Comparison of ENCODE assay signal across 9 mouse cellular contexts in genomic region chr4:32518842-32519578, GRCm38 (mm10).
DNase-seq lines count a peak whose midpoint lies in the region; ATAC-seq and TF ChIP-seq lines count a peak whose summit lies in the region.
"Had no signal": no experiment of that assay in that cellular context is flagged by ENCODE, and none has a peak within 500 bp of the region (broad histone marks: within the 10 kb centered on the region; RNA-seq: fewer than 3 reads in every experiment).

No protein-coding gene starts in this region.

- H3K79me2 ChIP-seq in myocyte (ENCODE audit: control insufficient read depth, insufficient read depth): no peaks in the 10 kb centered on the region

- no peak overlapping the region for H3K4me3 ChIP-seq in forebrain, embryonic 12.5 days (replicated peaks)
- H3K4me3 ChIP-seq in forebrain, embryonic 11.5 days (ENCODE audit: low read depth, low read length): no peak overlapping the region
- no peak overlapping the region for H3K4me3 ChIP-seq in liver, embryonic 16.5 days (ENCODE audit: low read depth, low read length)
- H3K4me3 ChIP-seq in liver, postnatal 0 days (ENCODE audit: low read depth, low read length): no peak overlapping the region
- H3K4me3 ChIP-seq in myocyte: no peak overlapping the region

- no peaks in the 10 kb centered on the region for H3K9me3 ChIP-seq in forebrain, embryonic 12.5 days
- no peaks in the 10 kb centered on the region for H3K9me3 ChIP-seq in forebrain, embryonic 11.5 days (ENCODE audit: control insufficient read depth, low read length)
- no peaks in the 10 kb centered on the region for H3K9me3 ChIP-seq in liver, embryonic 16.5 days (replicated peaks; ENCODE audit: control insufficient read depth, low read length)
- no peaks in the 10 kb centered on the region for H3K9me3 ChIP-seq in liver, postnatal 0 days (ENCODE audit: low read length)

- no peak for DNase-seq in forebrain, embryonic 11.5 days (ENCODE audit: low spot score)
- DNase-seq in liver: no peak
- DNase-seq in liver, postnatal 0 days: no peak
- DNase-seq in T-cell, adult 2 months (ENCODE audit: low spot score): no peak
- DNase-seq in thymus, postnatal 25 days: no peak
- DNase-seq: B cell, adult 2 months had no signal

- H3K27ac ChIP-seq in forebrain, embryonic 12.5 days: 0 out of 2 replicates have a peak overlapping the region, but pooled peaks have one; percentile 32
- no peak overlapping the region for H3K27ac ChIP-seq in forebrain, embryonic 11.5 days (ENCODE audit: low read depth, low read length)
- H3K27ac ChIP-seq in liver, embryonic 16.5 days (ENCODE audit: low read length): 0 out of 2 replicates have a peak overlapping the region, but pooled peaks have one; percentile 15
- peak overlapping the region; percentile 85 for H3K27ac ChIP-seq in liver, postnatal 0 days (ENCODE audit: low read depth)

- H3K36me3 ChIP-seq in forebrain, embryonic 12.5 days (replicated peaks): no peaks in the 10 kb centered on the region
- H3K36me3 ChIP-seq in forebrain, embryonic 11.5 days (ENCODE audit: control insufficient read depth, insufficient read depth, low read length): no peaks in the 10 kb centered on the region
- no peaks in the 10 kb centered on the region for H3K36me3 ChIP-seq in liver, embryonic 16.5 days (ENCODE audit: control insufficient read depth, insufficient read depth)
- H3K36me3 ChIP-seq in liver, postnatal 0 days (replicated peaks; ENCODE audit: insufficient read depth, low read length): 0 out of 2 replicates have a peak, but pooled peaks cover 2% of the 10 kb centered on the region
- no peaks in the 10 kb centered on the region for H3K36me3 ChIP-seq in myocyte (ENCODE audit: control insufficient read depth, insufficient read depth)

- peak; percentile 36; the same call in 1 of the 2 replicates for ATAC-seq in forebrain, embryonic 12.5 days (ENCODE audit: low FRiP score)
- ATAC-seq in forebrain, embryonic 11.5 days (replicated peaks; ENCODE audit: low FRiP score): no peak
- ATAC-seq in liver, embryonic 16.5 days (ENCODE audit: low read depth): peak; percentile 54; the same call in 1 of the 2 replicates
- ATAC-seq in liver, postnatal 0 days: peak; percentile 85

- TF ChIP-seq CTCF in liver, postnatal 0 days (IDR thresholded peaks at IDR 0.05; ENCODE audit: low read depth): no peak

- no peaks in the 10 kb centered on the region for H3K27me3 ChIP-seq in forebrain, embryonic 12.5 days
- H3K27me3 ChIP-seq in forebrain, embryonic 11.5 days (ENCODE audit: control insufficient read depth, insufficient read depth, low read length): no peaks in the 10 kb centered on the region
- H3K27me3 ChIP-seq in liver, embryonic 16.5 days (ENCODE audit: control insufficient read depth, insufficient read depth, low read depth, low read length): no peaks in the 10 kb centered on the region
- H3K27me3 ChIP-seq in liver, postnatal 0 days (ENCODE audit: insufficient read depth, low read length): no peaks in the 10 kb centered on the region
- H3K27me3 ChIP-seq in myocyte (ENCODE audit: control insufficient read depth, insufficient read depth, insufficient read length): no peaks in the 10 kb centered on the region

- no peak overlapping the region for H3K4me2 ChIP-seq in forebrain, embryonic 12.5 days
- H3K4me2 ChIP-seq in forebrain, embryonic 11.5 days (ENCODE audit: low read depth, low read length, severe bottlenecking): no peak overlapping the region
- H3K4me2 ChIP-seq in liver, embryonic 16.5 days (ENCODE audit: low read depth, low read length): no peak overlapping the region
- no peak overlapping the region for H3K4me2 ChIP-seq in liver, postnatal 0 days (ENCODE audit: low read depth, low read length)
- H3K4me2 ChIP-seq in myocyte (ENCODE audit: low read depth): peak overlapping the region; percentile 13

- no peak for TF ChIP-seq EP300 in liver, postnatal 0 days (IDR thresholded peaks at IDR 0.05; ENCODE audit: low read depth)

- peaks cover 60% of the 10 kb centered on the region for H3K4me1 ChIP-seq in forebrain, embryonic 12.5 days
- H3K4me1 ChIP-seq in forebrain, embryonic 11.5 days (replicated peaks; ENCODE audit: control insufficient read depth, insufficient read depth, low read length): peaks cover 16% of the 10 kb centered on the region
- H3K4me1 ChIP-seq in liver, embryonic 16.5 days (ENCODE audit: control insufficient read depth, low read depth, low read length): peaks cover 3% of the 10 kb centered on the region; the same call in 1 of the 2 replicates
- peaks cover 14% of the 10 kb centered on the region for H3K4me1 ChIP-seq in liver, postnatal 0 days (ENCODE audit: insufficient read depth)

- 47% methylated on average over 6 of the region's 6 CpGs for WGBS in forebrain, embryonic 12.5 days
- WGBS in forebrain, embryonic 11.5 days: 58% methylated on average over 6 of the region's 6 CpGs
- WGBS in liver, embryonic 16.5 days (ENCODE audit: insufficient replicate concordance): 51% methylated on average over 6 of the region's 6 CpGs
- WGBS in liver, postnatal 0 days (ENCODE audit: insufficient replicate concordance): 40% methylated on average over 6 of the region's 6 CpGs

- no peak overlapping the region for H3ac ChIP-seq in myocyte (ENCODE audit: control insufficient read depth, insufficient read length)

- no peak overlapping the region for H3K9ac ChIP-seq in forebrain, embryonic 12.5 days
- H3K9ac ChIP-seq in forebrain, embryonic 11.5 days (ENCODE audit: low read length): no peak overlapping the region
- H3K9ac ChIP-seq in liver, embryonic 16.5 days (ENCODE audit: low read depth, low read length): no peak overlapping the region
- no peak overlapping the region for H3K9ac ChIP-seq in liver, postnatal 0 days (replicated peaks)

- no peak for TF ChIP-seq POLR2A in myocyte (IDR thresholded peaks at IDR 0.05; ENCODE audit: insufficient read length, low read depth)

TF ChIP-seq in myocyte, 11 proteins besides CTCF, POLR2A, EP300 and RAD21:
- TF ChIP-seq REST (IDR thresholded peaks at IDR 0.05; ENCODE audit: insufficient read depth, insufficient read length): no peak
